Mouse (Mus musculus) lung, postnatal 0 days (tissue): Measurements from ENCODE around the gene Rapgef2.

Source experiments
- CTCF ChIP-seq: IDR thresholded peaks from 2 replicates; pipeline ENCODE4 v1.5.1; 2016; ENCODE audit warnings: antibody characterized with exemption, mild to moderate bottlenecking
- EP300 ChIP-seq: IDR thresholded peaks from 2 replicates; pipeline ENCODE4 v1.6.1; 2016; ENCODE audit warnings: antibody characterized with exemption, mild to moderate bottlenecking, control low read depth

DNA sequence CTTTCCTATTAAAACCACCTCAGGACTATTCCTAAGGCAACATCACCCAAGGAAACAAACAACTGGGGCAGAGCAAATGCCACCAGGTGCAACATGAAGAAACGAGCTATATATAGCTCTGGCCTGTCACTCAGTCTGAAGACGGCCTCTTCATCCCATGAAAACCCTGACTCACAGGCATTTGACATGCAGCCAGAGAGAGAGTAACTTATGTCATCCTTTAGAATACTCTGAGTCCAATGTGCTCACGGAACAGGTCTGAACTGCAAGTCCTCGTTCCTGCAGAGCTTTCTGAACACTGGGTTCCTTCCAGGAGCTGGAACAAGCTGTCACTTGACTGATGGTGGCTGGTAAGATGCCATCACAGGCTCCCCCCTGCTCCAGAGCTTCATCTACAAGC lies 93.3 kb downstream of the Rapgef2 start:
- TF ChIP-seq CTCF (no peak), EP300 (peak; percentile 93)
